Mouse (Mus musculus) embryonic facial prominence, embryonic 15.5 days (tissue): ENCODE results near the gene Paqr9. TPM values are rescaled to one million over a fixed set of nuclear protein-coding genes. Genes with fewer than 3 reads are reported as not detected.
A peak's percentile ranks its signal among the peaks of the same experiment; 100 is the strongest.

Experiments used
- ATAC-seq: fragments of 200-750 bp; cut with Nextera tagmentation; 2 replicates; pipeline ENCODE4 v1.8.0; 2017; ENCODE audit warnings: low read depth, moderate TSS enrichment; ENCODE audit not compliant: insufficient number of reproducible peaks, low FRiP score, low TSS enrichment
- H3K27ac ChIP-seq: fragments of 300-500 bp; sonication (generic); replicated peaks from 2 replicates; pipeline ENCODE4 v1.5.1; 2015; ENCODE audit warnings: mild to moderate bottlenecking, inconsistent platforms
- H3K27me3 ChIP-seq: fragments of 300-500 bp; sonication (generic); 2 replicates; pipeline ENCODE4 v1.6.1; 2015; ENCODE audit warnings: inconsistent platforms
- H3K36me3 ChIP-seq: fragments of 300-500 bp; sonication (generic); 2 replicates; pipeline ENCODE4 v1.6.1; 2015; ENCODE audit warnings: mild to moderate bottlenecking, inconsistent platforms
- H3K4me1 ChIP-seq: fragments of 300-500 bp; sonication (generic); 2 replicates; pipeline ENCODE4 v1.6.1; 2015; ENCODE audit warnings: inconsistent platforms
- H3K4me2 ChIP-seq: fragments of 300-500 bp; sonication (generic); replicated peaks from 2 replicates; pipeline ENCODE4 v1.6.1; 2015; ENCODE audit warnings: mild to moderate bottlenecking, inconsistent platforms
- H3K4me3 ChIP-seq: fragments of 300-500 bp; sonication (generic); replicated peaks from 2 replicates; pipeline ENCODE4 v1.5.1; 2015; ENCODE audit warnings: mild to moderate bottlenecking, inconsistent platforms
- H3K9ac ChIP-seq: fragments of 300-500 bp; sonication (generic); 2 replicates; pipeline ENCODE4 v1.6.1; 2015; ENCODE audit warnings: inconsistent platforms
- H3K9me3 ChIP-seq: fragments of 300-500 bp; sonication (generic); replicated peaks from 2 replicates; pipeline ENCODE4 v1.6.1; 2016; ENCODE audit warnings: inconsistent platforms
- WGBS: fragments of 180-500 bp; shearing (Covaris S2); methylation state at CpG from one replicate; pipeline ENCODE4 v1.1.7; 2015; 5-methylcytosine and 5-hydroxymethylcytosine counted together
- polyA plus RNA-seq: library from polyadenylated mRNA; unstranded; fragments of >200 nt; fragmentation: Nextera tagmentation; extraction: Ambion mirVana; gene quantifications from 2 replicates; pipeline ENCODE4 v1.2.1, GENCODE M21; 2015

Paqr9 gene
- polyA plus RNA-seq, 1 experiment from 2014 or later = 0.23 TPM

DNA sequence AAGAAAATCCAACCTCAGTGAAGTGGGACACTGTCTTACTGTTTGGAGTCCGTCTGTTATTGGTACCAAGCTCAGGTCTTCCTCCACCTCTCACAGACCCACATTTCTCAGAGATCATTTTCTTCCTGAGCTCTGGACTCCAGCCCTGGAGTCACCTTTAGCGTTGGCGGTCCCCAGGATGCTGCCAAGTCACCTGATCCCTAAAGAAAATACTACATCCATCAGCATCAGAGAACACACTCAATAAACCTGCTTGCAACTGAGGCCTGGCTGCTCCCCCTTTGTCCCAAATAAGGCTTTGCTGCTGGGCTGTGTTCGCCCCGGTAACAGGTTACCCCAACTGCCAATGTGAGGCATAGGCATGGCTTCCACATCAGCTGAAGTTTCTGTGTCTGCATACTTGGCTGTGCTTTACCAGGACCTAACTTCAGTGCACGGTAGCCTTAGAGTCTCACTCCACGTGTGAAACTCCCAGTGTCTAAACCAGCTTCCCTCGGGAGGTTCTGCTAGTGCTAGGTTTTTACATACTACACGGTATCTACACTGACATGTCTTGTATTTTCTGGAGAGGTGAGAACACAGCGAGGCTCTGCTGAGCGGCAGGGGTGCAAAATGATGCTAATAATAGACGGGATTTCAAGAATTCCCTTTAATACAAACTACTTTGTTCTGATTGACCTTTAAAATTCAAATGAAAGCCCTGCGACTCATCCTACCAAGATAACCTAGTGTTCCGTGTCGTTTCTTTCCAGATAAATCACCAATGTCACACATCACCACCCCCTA, 9.6 kb upstream of the Paqr9 start:
- Histone ChIP-seq H3K4me3 (no peak overlapping the region), H3K27ac (no peak overlapping the region), H3K27me3 (no peaks in the 10 kb centered on the region; the same call in 1 of the 2 replicates), H3K4me1 (no peaks in the 10 kb centered on the region), H3K36me3 (no peaks in the 10 kb centered on the region), H3K9me3 (no peaks in the 10 kb centered on the region), H3K4me2 (no peak overlapping the region), H3K9ac (no peak overlapping the region)
- WGBS = 77% methylated on average over 15 of the region's 15 CpGs
- no peak for ATAC-seq

DNA sequence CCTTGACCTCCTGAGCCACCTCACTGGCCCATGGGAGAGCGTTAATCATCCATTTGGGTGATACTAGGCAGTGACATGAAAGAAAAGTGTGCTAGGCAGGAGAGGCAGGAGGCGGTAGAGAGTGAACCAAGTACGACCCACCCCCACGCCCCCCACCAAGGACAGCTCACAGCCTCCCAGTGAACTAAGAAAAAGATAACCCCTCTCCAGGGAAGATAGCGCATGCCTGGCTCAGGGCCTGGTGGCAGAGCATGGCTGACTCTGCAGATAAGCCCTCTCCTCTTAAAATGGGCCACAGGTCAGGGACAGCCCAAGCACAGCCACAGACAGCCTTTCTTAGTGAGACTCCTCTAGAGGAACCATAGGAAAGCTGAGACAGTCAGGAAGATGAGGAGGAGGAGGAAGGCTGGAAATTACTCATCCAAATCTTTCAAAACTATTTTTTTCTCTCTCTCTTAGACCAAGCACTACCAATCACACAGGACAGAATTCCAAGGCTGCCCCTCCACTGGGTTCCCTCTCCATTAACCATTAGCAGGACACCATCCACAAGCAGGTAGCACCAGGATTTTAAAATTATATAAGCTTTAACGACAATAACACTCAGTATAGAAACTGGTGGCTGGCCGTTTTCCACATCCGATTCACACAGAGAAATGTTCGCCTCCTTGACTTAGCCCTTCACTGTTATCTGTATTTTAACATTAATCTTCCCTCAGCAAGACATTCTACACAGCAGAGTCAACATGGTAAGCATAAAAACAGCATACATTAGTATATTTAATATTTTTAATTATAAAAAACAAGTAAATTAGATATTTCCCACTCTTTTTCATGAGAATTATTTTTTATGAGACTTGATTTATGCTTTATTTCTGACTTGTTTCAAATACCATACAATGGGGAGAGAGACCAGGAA, 8.3 kb upstream of the Paqr9 start:
- Histone ChIP-seq H3K27me3 (peaks cover 9% of the 10 kb centered on the region), H3K9ac (no peak overlapping the region), H3K4me3 (no peak overlapping the region), H3K27ac (no peak overlapping the region), H3K4me2 (no peak overlapping the region), H3K9me3 (no peaks in the 10 kb centered on the region), H3K4me1 (no peaks in the 10 kb centered on the region), H3K36me3 (no peaks in the 10 kb centered on the region)
- ATAC-seq = no peak
- WGBS = 73% methylated on average over 9 of the region's 9 CpGs

DNA sequence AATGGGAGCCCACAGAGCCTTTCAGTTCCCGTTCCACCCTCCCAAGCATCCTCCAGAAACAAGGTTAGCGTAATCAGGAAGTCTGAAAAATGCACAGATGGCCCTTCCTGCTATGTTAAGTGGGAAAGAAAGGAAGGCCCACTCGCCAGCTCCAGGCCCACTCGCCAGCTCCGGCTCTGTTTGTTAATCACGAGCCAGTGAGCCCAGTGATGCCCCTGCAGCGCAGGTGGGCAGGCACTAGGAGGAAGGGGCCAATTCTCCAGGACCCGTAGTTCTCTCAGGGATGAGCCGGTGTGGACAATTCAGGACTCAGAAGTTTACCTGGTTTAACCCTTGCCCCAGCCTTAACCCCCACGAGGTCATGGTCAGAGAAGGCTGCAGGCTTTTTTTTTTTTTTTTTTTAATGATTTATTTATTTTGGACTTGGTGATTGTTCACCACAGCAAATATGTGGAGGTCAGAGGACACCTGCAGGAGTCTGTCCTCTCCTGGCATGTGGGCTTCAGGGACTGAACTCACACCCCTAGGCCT, 7.2 kb upstream of the Paqr9 start:
- no peak overlapping the region for H3K27ac ChIP-seq

DNA sequence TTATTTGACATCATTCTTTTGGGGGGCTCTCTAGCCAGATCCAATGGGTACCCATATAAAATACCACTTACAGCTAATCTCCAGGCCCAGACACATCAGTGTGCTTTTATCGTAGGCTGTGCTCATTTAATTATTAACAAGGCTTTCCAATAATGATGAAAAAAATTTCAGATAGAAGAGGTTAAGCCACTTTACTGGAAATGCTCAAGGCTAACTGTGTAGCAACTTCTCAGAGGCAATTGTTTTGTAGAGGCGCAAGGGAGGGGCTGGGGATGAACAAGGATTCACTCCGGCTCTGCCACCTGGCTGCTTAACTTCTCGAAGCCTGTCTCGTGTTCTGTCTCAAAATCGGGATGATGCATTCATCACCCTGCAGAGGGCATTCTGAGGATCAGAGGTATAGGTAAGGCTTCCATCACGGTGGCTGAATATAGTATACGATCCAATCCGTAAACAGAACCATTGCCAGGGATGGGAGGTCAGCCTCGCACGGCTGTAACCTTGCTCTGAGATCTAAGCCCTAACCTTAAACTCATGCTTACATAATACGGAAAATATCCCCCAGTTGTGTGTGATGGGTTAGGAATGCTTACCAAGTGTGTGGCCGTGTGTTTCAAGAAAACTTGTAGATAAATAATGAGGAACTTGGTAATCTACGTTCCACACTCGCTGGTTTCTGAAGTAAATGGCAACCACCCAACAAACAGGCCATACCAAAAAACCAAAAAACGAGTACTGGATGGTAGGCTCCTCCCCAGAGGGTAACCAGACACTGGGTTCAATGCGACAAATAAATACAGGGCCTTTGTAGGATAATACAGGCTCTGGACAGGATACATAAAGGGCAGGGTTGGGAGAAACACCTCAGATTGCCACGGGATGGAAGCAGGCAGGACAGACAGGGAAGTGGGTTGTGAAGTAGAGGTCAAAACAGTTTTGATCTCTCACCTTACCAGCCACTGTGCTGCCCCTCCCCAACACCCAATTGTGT, 4.9 kb upstream of the Paqr9 start:
- H3K9me3 ChIP-seq = no peaks in the 10 kb centered on the region
- no peak overlapping the region for H3K4me3 ChIP-seq
- H3K36me3 ChIP-seq = no peaks in the 10 kb centered on the region
- no peak for ATAC-seq
- no peak overlapping the region for H3K27ac ChIP-seq
- no peak overlapping the region for H3K9ac ChIP-seq
- peaks cover 6% of the 10 kb centered on the region for H3K4me1 ChIP-seq
- H3K4me2 ChIP-seq = no peak overlapping the region
- H3K27me3 ChIP-seq = peaks cover 43% of the 10 kb centered on the region
- 75% methylated on average over 18 of the region's 18 CpGs for WGBS

More for the DNA sequence above, 7.2 kb upstream of the Paqr9 start:
- Histone ChIP-seq H3K36me3 (no peaks in the 10 kb centered on the region), H3K4me1 (no peaks in the 10 kb centered on the region), H3K27me3 (peaks cover 21% of the 10 kb centered on the region), H3K9me3 (no peaks in the 10 kb centered on the region), H3K4me3 (no peak overlapping the region), H3K9ac (no peak overlapping the region), H3K4me2 (no peak overlapping the region)
- no peak for ATAC-seq
- WGBS = 73% methylated on average over 10 of the region's 10 CpGs

DNA sequence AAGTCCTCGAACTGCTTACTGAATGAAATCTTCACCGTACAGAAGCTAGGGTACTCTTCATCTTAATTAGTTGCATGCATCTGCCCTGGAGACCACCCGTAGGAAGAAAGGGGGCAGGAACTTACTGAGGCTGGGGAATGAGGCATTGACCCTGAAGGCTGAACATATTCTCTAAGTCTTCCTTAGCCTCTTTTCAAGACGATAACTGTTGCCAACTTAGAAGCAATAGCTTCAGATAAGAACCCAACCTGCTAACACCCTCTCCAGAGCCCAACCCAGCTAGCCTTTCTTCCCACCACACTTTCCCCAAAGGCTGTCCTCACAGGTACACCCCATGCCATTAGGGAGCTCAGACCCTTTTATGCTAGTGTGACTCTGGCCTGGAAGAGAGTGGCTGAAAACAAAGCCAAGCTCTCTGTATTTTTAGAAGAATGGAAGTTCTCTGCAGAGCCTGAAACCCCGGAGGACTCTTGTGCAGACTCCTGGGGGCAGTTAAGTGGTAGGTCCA, 4.2 kb upstream of the Paqr9 start:
- peaks cover 11% of the 10 kb centered on the region for H3K4me1 ChIP-seq
- no peak overlapping the region for H3K9ac ChIP-seq
- no peak for ATAC-seq
- no peaks in the 10 kb centered on the region for H3K36me3 ChIP-seq
- H3K27ac ChIP-seq = no peak overlapping the region
- no peak overlapping the region for H3K4me2 ChIP-seq
- WGBS = 54% methylated on average over 5 of the region's 5 CpGs
- no peak overlapping the region for H3K4me3 ChIP-seq
- peaks cover 50% of the 10 kb centered on the region for H3K27me3 ChIP-seq
- no peaks in the 10 kb centered on the region for H3K9me3 ChIP-seq

DNA sequence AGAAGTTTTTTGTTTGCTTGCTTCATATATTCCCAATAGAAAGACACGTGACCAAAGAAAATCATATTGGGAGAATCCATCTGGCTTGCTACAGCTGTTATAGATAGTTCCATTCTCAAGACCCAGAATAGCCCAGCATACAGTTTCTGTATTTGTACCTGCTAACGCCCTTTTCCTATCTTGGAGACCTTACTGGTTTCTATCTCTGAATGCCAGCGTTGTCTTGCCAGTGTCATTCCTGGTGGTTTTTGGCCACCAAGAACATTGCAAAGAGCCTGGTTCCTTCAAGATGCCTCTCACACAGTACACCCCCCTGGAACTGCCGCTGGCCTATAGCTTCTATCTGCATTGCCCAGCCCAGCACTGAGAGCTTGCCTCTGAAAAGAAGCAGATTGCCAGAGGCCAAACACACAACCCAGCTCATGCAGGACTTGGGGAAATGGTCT, 3.4 kb upstream of the Paqr9 start:
- Histone ChIP-seq H3K9me3 (no peaks in the 10 kb centered on the region), H3K27ac (no peak overlapping the region), H3K4me3 (no peak overlapping the region), H3K4me2 (no peak overlapping the region), H3K4me1 (peaks cover 13% of the 10 kb centered on the region), H3K9ac (no peak overlapping the region), H3K27me3 (peaks cover 59% of the 10 kb centered on the region), H3K36me3 (no peaks in the 10 kb centered on the region)
- 80% methylated on average over 4 of the region's 4 CpGs for WGBS
- ATAC-seq = no peak

DNA sequence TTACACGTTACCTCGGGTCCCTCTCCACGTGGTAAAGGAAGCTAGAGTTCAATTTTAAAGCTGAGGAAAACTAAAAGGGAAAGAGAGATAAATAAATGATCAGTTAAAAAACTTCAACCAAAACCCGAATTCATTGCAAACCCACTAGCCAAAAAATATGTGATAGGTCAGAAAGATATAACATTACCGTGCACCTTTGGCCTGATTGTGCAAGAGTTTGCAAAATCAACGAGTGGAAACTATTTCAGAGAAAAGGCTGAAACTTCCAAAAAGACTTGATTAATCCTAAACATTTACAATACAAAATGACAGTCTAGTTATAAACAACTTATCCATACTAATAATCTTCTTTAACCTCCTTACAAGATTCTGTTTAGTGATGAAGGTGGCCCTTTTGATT, 1.7 kb upstream of the Paqr9 start:
- peaks cover 70% of the 10 kb centered on the region for H3K27me3 ChIP-seq
- no peak for ATAC-seq
- no peak overlapping the region for H3K27ac ChIP-seq
- H3K36me3 ChIP-seq = no peaks in the 10 kb centered on the region
- no peaks in the 10 kb centered on the region for H3K9me3 ChIP-seq
- H3K4me3 ChIP-seq = no peak overlapping the region
- peaks cover 13% of the 10 kb centered on the region for H3K4me1 ChIP-seq
- WGBS = 61% methylated on average over 6 of the region's 6 CpGs
- no peak overlapping the region for H3K4me2 ChIP-seq
- H3K9ac ChIP-seq = no peak overlapping the region

DNA sequence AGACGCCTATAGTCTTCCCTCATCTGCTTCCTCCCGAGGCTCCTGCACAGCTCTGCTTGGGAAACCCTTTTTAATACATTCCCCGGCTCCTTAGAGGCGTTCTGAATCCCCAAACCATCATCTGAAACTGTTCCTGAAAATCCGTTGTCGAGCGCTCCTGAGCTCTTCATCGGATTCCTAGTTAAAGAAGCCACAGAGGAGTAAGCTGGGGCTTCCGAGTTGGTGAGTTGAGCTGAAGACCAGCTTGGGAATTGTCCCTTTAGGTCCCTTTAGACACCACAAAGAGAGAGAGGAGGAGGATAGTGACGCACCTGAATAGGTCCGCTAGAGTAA, 765 bp upstream of the Paqr9 start:
- Histone ChIP-seq H3K9ac (no peak overlapping the region), H3K4me1 (peaks cover 13% of the 10 kb centered on the region), H3K4me2 (peak overlapping the region; percentile 95), H3K9me3 (no peaks in the 10 kb centered on the region), H3K27me3 (peaks cover 70% of the 10 kb centered on the region), H3K27ac (no peak overlapping the region), H3K36me3 (no peaks in the 10 kb centered on the region), H3K4me3 (peak overlapping the region; percentile 65)
- ATAC-seq = no peak
- WGBS = 8% methylated on average over 11 of the region's 11 CpGs

DNA sequence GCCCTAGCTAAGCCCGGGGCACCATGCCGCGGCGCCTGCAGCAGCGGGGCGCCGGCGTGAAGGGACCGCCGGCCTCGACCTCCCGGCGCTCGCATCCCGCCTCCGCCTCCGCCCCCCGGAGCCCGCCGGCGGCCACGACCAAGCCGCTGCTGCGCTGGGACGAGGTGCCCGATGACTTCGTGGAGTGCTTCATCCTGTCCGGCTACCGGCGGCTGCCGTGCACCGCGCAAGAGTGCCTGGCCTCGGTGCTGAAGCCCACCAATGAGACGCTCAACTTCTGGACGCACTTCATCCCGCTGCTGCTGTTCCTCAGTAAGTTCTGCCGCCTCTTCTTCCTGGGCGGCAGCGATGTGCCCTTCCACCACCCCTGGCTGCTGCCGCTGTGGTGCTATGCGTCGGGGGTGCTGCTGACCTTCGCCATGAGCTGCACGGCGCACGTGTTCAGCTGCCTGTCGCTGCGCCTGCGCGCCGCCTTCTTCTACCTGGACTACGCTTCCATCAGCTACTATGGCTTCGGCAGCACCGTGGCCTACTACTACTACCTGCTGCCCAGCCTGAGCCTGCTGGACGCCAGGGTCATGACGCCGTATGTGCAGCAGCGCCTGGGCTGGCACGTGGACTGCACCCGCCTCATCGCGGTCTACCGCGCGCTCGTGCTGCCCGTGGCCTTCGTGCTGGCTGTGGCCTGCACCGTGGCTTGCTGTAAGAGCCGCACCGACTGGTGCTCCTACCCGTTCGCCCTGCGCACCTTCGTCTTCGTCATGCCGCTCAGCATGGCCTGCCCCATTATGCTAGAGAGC, 679 bp downstream of the Paqr9 start:
- no peaks in the 10 kb centered on the region for H3K9me3 ChIP-seq
- H3K4me1 ChIP-seq = peaks cover 13% of the 10 kb centered on the region
- no peak overlapping the region for H3K27ac ChIP-seq
- H3K36me3 ChIP-seq = no peaks in the 10 kb centered on the region
- no peak overlapping the region for H3K9ac ChIP-seq
- ATAC-seq = peak; percentile 21
- H3K27me3 ChIP-seq = peaks cover 76% of the 10 kb centered on the region
- H3K4me3 ChIP-seq = peak overlapping the region; percentile 65
- peak overlapping the region; percentile 95 for H3K4me2 ChIP-seq
- 14% methylated on average over 77 of the region's 78 CpGs for WGBS

DNA sequence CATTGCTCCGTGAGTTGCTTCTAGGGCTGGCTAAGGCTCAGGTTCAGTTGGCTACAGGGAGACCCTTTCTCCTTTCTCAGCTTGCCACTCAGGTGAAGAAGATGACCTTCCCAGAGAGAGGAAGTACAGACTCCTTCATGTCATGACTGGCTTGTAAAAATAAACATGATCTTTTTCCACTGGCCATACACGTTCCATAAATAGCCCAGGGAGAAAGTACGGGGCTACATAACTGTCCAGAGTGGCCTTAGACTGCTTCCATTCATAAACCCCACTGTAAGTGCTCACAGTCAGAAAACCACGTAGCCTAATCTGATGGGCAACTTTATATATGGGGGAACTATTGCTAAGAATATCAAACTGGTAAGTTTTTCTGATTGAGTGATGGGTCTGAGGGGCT, 4.6 kb downstream of the Paqr9 start:
- no peak overlapping the region for H3K9ac ChIP-seq
- peaks cover 9% of the 10 kb centered on the region for H3K4me1 ChIP-seq
- H3K27me3 ChIP-seq = peaks cover 47% of the 10 kb centered on the region
- ATAC-seq = no peak
- no peak overlapping the region for H3K4me3 ChIP-seq
- H3K4me2 ChIP-seq = no peak overlapping the region
- H3K9me3 ChIP-seq = no peaks in the 10 kb centered on the region
- no peak overlapping the region for H3K27ac ChIP-seq
- H3K36me3 ChIP-seq = no peaks in the 10 kb centered on the region
- WGBS = 66% methylated on average over 4 of the region's 4 CpGs
